Mouse (Mus musculus): ENCODE data around the gene Grin2b. TPM values are rescaled to one million over a fixed set of nuclear protein-coding genes. Genes with fewer than 3 reads are reported as not detected.

Gene Grin2b
- polyA plus RNA-seq, 1 experiment from 2014 or later = 81.3 TPM

GRCm38 (mm10) chr6:135817391-135817790, 355.9 kb downstream of the Grin2b start:
- ATAC-seq (replicated peaks) = no peak
- no peak overlapping the region for H3K27ac ChIP-seq
- no peak overlapping the region for H3K4me3 ChIP-seq
- H3K27me3 ChIP-seq (replicated peaks) = no peaks in the 10 kb centered on the region
- 88% methylated on average over 2 of the region's 2 CpGs for WGBS
- no peaks in the 10 kb centered on the region for H3K36me3 ChIP-seq (replicated peaks)
- no peaks in the 10 kb centered on the region for H3K9me3 ChIP-seq
- no peak overlapping the region for H3K4me2 ChIP-seq
- no peaks in the 10 kb centered on the region for H3K4me1 ChIP-seq
- no peak overlapping the region for H3K9ac ChIP-seq

- WGBS = 57% methylated on average over 7 of the region's 7 CpGs
- ATAC-seq (replicated peaks) = no peak
- Histone ChIP-seq H3K27ac (no peak overlapping the region), H3K4me1 (no peaks in the 10 kb centered on the region), H3K27me3 (replicated peaks) (no peaks in the 10 kb centered on the region), H3K9me3 (no peaks in the 10 kb centered on the region), H3K4me2 (no peak overlapping the region), H3K4me3 (no peak overlapping the region), H3K36me3 (replicated peaks) (no peaks in the 10 kb centered on the region), H3K9ac (no peak overlapping the region)
These were observed 359.6 kb downstream of the Grin2b start for GRCm38 (mm10) chr6:135813755-135814154.

GRCm38 (mm10) chr6:135805436-135805835, 367.9 kb downstream of the Grin2b start:
- WGBS = 52% methylated on average over 9 of the region's 9 CpGs

GRCm38 (mm10) chr6:135799949-135800348, 373.4 kb downstream of the Grin2b start:
- H3K4me2 ChIP-seq = no peak overlapping the region
- H3K9ac ChIP-seq = no peak overlapping the region
- no peak overlapping the region for H3K4me3 ChIP-seq
- no peak for ATAC-seq (replicated peaks)
- H3K4me1 ChIP-seq = peaks cover 4% of the 10 kb centered on the region; the same call in 1 of the 2 replicates
- 69% methylated on average over 8 of the region's 8 CpGs for WGBS
- H3K36me3 ChIP-seq (replicated peaks) = no peaks in the 10 kb centered on the region
- H3K27ac ChIP-seq = no peak overlapping the region
- no peaks in the 10 kb centered on the region for H3K9me3 ChIP-seq
- H3K27me3 ChIP-seq (replicated peaks) = no peaks in the 10 kb centered on the region

More at GRCm38 (mm10) chr6:135805436-135805835, 367.9 kb downstream of the Grin2b start:
- no peaks in the 10 kb centered on the region for H3K27me3 ChIP-seq (replicated peaks)
- H3K27ac ChIP-seq = no peak overlapping the region
- no peaks in the 10 kb centered on the region for H3K4me1 ChIP-seq
- H3K9me3 ChIP-seq = no peaks in the 10 kb centered on the region
- H3K36me3 ChIP-seq (replicated peaks) = no peaks in the 10 kb centered on the region
- H3K4me3 ChIP-seq = no peak overlapping the region
- ATAC-seq (replicated peaks) = no peak
- H3K9ac ChIP-seq = no peak overlapping the region
- H3K4me2 ChIP-seq = no peak overlapping the region

- Histone ChIP-seq H3K27ac (no peak overlapping the region), H3K9ac (no peak overlapping the region), H3K36me3 (replicated peaks) (no peaks in the 10 kb centered on the region), H3K27me3 (replicated peaks) (no peaks in the 10 kb centered on the region), H3K9me3 (no peaks in the 10 kb centered on the region), H3K4me2 (no peak overlapping the region), H3K4me1 (peaks cover 4% of the 10 kb centered on the region; the same call in 1 of the 2 replicates), H3K4me3 (no peak overlapping the region)
- 81% methylated on average over 13 of the region's 13 CpGs for WGBS
- no peak for ATAC-seq (replicated peaks)
These were observed 374.9 kb downstream of the Grin2b start for GRCm38 (mm10) chr6:135798202-135798992.

- WGBS = 84% methylated on average over 10 of the region's 10 CpGs
- Histone ChIP-seq H3K9ac (no peak overlapping the region), H3K4me2 (no peak overlapping the region), H3K4me3 (no peak overlapping the region), H3K27me3 (replicated peaks) (no peaks in the 10 kb centered on the region), H3K27ac (no peak overlapping the region), H3K36me3 (replicated peaks) (no peaks in the 10 kb centered on the region), H3K9me3 (no peaks in the 10 kb centered on the region), H3K4me1 (peaks cover 4% of the 10 kb centered on the region; the same call in 1 of the 2 replicates)
- ATAC-seq (replicated peaks) = no peak
These were observed 375.8 kb downstream of the Grin2b start for GRCm38 (mm10) chr6:135797371-135798033.

GRCm38 (mm10) chr6:135796911-135797310, 376.4 kb downstream of the Grin2b start:
- Histone ChIP-seq H3K9ac (no peak overlapping the region), H3K9me3 (no peaks in the 10 kb centered on the region), H3K36me3 (replicated peaks) (no peaks in the 10 kb centered on the region), H3K4me2 (no peak overlapping the region), H3K4me1 (peaks cover 4% of the 10 kb centered on the region; the same call in 1 of the 2 replicates), H3K27me3 (replicated peaks) (no peaks in the 10 kb centered on the region), H3K4me3 (no peak overlapping the region), H3K27ac (no peak overlapping the region)
- WGBS = 74% methylated on average over 4 of the region's 4 CpGs
- ATAC-seq (replicated peaks) = no peak

- Histone ChIP-seq H3K4me3 (no peak overlapping the region), H3K27ac (no peak overlapping the region), H3K9me3 (no peaks in the 10 kb centered on the region), H3K9ac (no peak overlapping the region), H3K4me2 (no peak overlapping the region), H3K27me3 (replicated peaks) (no peaks in the 10 kb centered on the region), H3K4me1 (peaks cover 3% of the 10 kb centered on the region; the same call in 1 of the 2 replicates), H3K36me3 (replicated peaks) (no peaks in the 10 kb centered on the region)
- WGBS = 96% methylated on average over 4 of the region's 4 CpGs
- no peak for ATAC-seq (replicated peaks)
These were observed 381.9 kb downstream of the Grin2b start for GRCm38 (mm10) chr6:135791412-135791811.

- 84% methylated on average over 11 of the region's 11 CpGs for WGBS
- no peak overlapping the region for H3K9ac ChIP-seq
- H3K4me2 ChIP-seq = no peak overlapping the region
- H3K27me3 ChIP-seq (replicated peaks) = no peaks in the 10 kb centered on the region
- no peak overlapping the region for H3K27ac ChIP-seq
- no peaks in the 10 kb centered on the region for H3K9me3 ChIP-seq
- ATAC-seq (replicated peaks) = no peak
- H3K36me3 ChIP-seq (replicated peaks) = no peaks in the 10 kb centered on the region
- peaks cover 3% of the 10 kb centered on the region; the same call in 1 of the 2 replicates for H3K4me1 ChIP-seq
- H3K4me3 ChIP-seq = no peak overlapping the region
These were observed 383.6 kb downstream of the Grin2b start for GRCm38 (mm10) chr6:135789603-135790170.

GRCm38 (mm10) chr6:135774670-135775069, 398.6 kb downstream of the Grin2b start:
- no peak overlapping the region for H3K4me3 ChIP-seq

GRCm38 (mm10) chr6:135767572-135767971, 405.7 kb downstream of the Grin2b start:
- H3K4me3 ChIP-seq = no peak overlapping the region
- WGBS = 79% methylated on average over 8 of the region's 8 CpGs
- no peaks in the 10 kb centered on the region for H3K4me1 ChIP-seq
- H3K9me3 ChIP-seq = no peaks in the 10 kb centered on the region
- H3K36me3 ChIP-seq (replicated peaks) = peaks cover 8% of the 10 kb centered on the region; the same call in 1 of the 2 replicates
- no peak overlapping the region for H3K27ac ChIP-seq
- no peak overlapping the region for H3K9ac ChIP-seq
- H3K4me2 ChIP-seq = no peak overlapping the region
- H3K27me3 ChIP-seq (replicated peaks) = no peaks in the 10 kb centered on the region
- ATAC-seq (replicated peaks) = no peak

More at GRCm38 (mm10) chr6:135774670-135775069, 398.6 kb downstream of the Grin2b start:
- Histone ChIP-seq H3K27me3 (replicated peaks) (no peaks in the 10 kb centered on the region), H3K9ac (no peak overlapping the region), H3K36me3 (replicated peaks) (peaks cover 20% of the 10 kb centered on the region; the same call in 1 of the 2 replicates), H3K9me3 (no peaks in the 10 kb centered on the region), H3K27ac (no peak overlapping the region), H3K4me1 (no peaks in the 10 kb centered on the region), H3K4me2 (no peak overlapping the region)
- no peak for ATAC-seq (replicated peaks)
- WGBS = 82% methylated on average over 2 of the region's 2 CpGs

- Histone ChIP-seq H3K9me3 (no peaks in the 10 kb centered on the region), H3K4me3 (no peak overlapping the region), H3K4me2 (no peak overlapping the region), H3K36me3 (replicated peaks) (no peaks in the 10 kb centered on the region), H3K4me1 (no peaks in the 10 kb centered on the region), H3K9ac (no peak overlapping the region), H3K27me3 (replicated peaks) (no peaks in the 10 kb centered on the region), H3K27ac (no peak overlapping the region)
- WGBS = 17% methylated on average over 1 of the region's 1 CpGs
- ATAC-seq (replicated peaks) = no peak
These were observed 414.6 kb downstream of the Grin2b start for GRCm38 (mm10) chr6:135758735-135759134.
